Mouse (Mus musculus) midbrain, embryonic 11.5 days (tissue): Measurements from ENCODE around the gene Pole4. TPM values are rescaled to one million over a fixed set of nuclear protein-coding genes. Genes with fewer than 3 reads are reported as not detected.

ENCODE experiments used
- ATAC-seq: fragments of 200-750 bp; cut with Nextera tagmentation; 2 replicates; pipeline ENCODE4 v1.8.0; 2017; ENCODE audit warnings: moderate TSS enrichment, moderate library complexity; ENCODE audit not compliant: low FRiP score
- DNase-seq: peaks from one replicate; pipeline ENCODE4 v3.0.0; 2015; ENCODE audit warnings: low spot score; ENCODE audit errors: missing footprints
- H3K27ac ChIP-seq: fragments of 300-500 bp; sonication (generic); 2 replicates; pipeline ENCODE4 v1.5.1; 2014; ENCODE audit warnings: low read depth, low read length
- H3K27me3 ChIP-seq: fragments of 300-500 bp; sonication (generic); 2 replicates; pipeline ENCODE4 v1.6.1; 2014; ENCODE audit warnings: mild to moderate bottlenecking, low read length, moderate library complexity, mixed read lengths; ENCODE audit not compliant: control insufficient read depth, insufficient read depth
- H3K36me3 ChIP-seq: fragments of 300-500 bp; sonication (generic); 2 replicates; pipeline ENCODE4 v1.6.1; 2014; ENCODE audit warnings: mild to moderate bottlenecking, low read length, moderate library complexity, mixed read lengths; ENCODE audit not compliant: control insufficient read depth, insufficient read depth
- H3K4me1 ChIP-seq: fragments of 300-500 bp; sonication (generic); 2 replicates; pipeline ENCODE4 v1.6.1; 2014; ENCODE audit warnings: low read length; ENCODE audit not compliant: control insufficient read depth, insufficient read depth
- H3K4me2 ChIP-seq: fragments of 300-500 bp; sonication (generic); 2 replicates; pipeline ENCODE4 v1.6.1; 2014; ENCODE audit warnings: mild to moderate bottlenecking, moderate library complexity
- H3K4me3 ChIP-seq: fragments of 300-500 bp; sonication (generic); 2 replicates; pipeline ENCODE4 v1.5.1; 2014; ENCODE audit warnings: low read depth, low read length
- H3K9ac ChIP-seq: fragments of 300-500 bp; sonication (generic); 2 replicates; pipeline ENCODE4 v1.6.1; 2014; ENCODE audit warnings: low read length
- H3K9me3 ChIP-seq: fragments of 300-500 bp; sonication (generic); 2 replicates; pipeline ENCODE4 v1.6.1; 2016; ENCODE audit warnings: low read length; ENCODE audit not compliant: control insufficient read depth
- WGBS: fragments of 180-500 bp; shearing (Covaris S2); extraction: QIAGEN DNeasy Blood & Tissue Kit; methylation state at CpG from one replicate; pipeline ENCODE4 v1.1.7; 2014; 5-methylcytosine and 5-hydroxymethylcytosine counted together
- polyA plus RNA-seq: library from polyadenylated mRNA; unstranded; fragments of >200 nt; fragmentation: Nextera tagmentation; extraction: Ambion mirVana; gene quantifications from 2 replicates; pipeline ENCODE4 v1.2.1, GENCODE M21; 2014

Gene Pole4
- polyA plus RNA-seq, 1 experiment from 2014 or later: 107 TPM

- whole genome bisulfite sequencing: 47% methylated on average over 5 of the region's 6 CpGs
- DNase-seq: no peak
- Histone ChIP-seq H3K4me3 (no peak overlapping the region), H3K36me3 (no peaks in the 10 kb centered on the region), H3K9ac (no peak overlapping the region), H3K9me3 (no peaks in the 10 kb centered on the region), H3K27ac (no peak overlapping the region), H3K27me3 (no peaks in the 10 kb centered on the region), H3K4me2 (no peak overlapping the region), H3K4me1 (no peaks in the 10 kb centered on the region)
- no peak for ATAC-seq
These were observed 119.8 kb downstream of the Pole4 start for GRCm38 (mm10) chr6:82585396-82585795.

DNA sequence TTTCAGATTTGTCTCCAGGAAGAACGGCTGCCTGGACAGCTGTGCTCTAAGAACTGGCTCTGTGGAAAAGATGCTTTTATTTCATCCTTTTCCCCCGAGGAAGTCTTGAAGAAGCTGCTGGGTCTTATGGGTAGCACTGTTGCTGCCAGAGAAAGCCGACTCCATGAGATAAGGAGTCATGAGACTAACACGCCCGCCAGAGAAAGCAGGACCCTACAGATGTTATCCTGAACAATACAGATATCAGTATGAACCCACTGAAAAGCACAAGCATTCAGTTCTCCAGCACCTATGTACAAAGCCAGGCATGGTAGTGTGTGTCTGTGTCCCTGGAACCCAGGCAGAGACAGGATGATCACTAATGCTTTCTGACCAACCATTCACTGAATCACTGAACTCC, 129.7 kb downstream of the Pole4 start:
- DNase-seq: no peak
- H3K36me3 ChIP-seq: no peaks in the 10 kb centered on the region
- 82% methylated on average over 5 of the region's 5 CpGs for WGBS
- no peaks in the 10 kb centered on the region for H3K9me3 ChIP-seq
- no peak overlapping the region for H3K4me2 ChIP-seq
- H3K9ac ChIP-seq: no peak overlapping the region
- no peak overlapping the region for H3K27ac ChIP-seq
- H3K4me1 ChIP-seq: no peaks in the 10 kb centered on the region
- no peak overlapping the region for H3K4me3 ChIP-seq
- no peak for ATAC-seq
- no peaks in the 10 kb centered on the region for H3K27me3 ChIP-seq

Other genes with a start within 250 kb of the Pole4 start
- 16.3 and 16.8 TPM in 2 replicates for gene Hk2, start 69.1 kb upstream of the Pole4 start, polyA plus RNA-seq
- gene Sema4f, start 234.4 kb upstream of the Pole4 start, polyA plus RNA-seq: 0.91 and 1.1 TPM in 2 replicates
- 0.18 TPM in 1 of 2 replicates, not detected in the other for gene M1ap, start 241.5 kb upstream of the Pole4 start, polyA plus RNA-seq